ENCODE assay signal across 8 mouse cellular contexts in the genomic region with DNA sequence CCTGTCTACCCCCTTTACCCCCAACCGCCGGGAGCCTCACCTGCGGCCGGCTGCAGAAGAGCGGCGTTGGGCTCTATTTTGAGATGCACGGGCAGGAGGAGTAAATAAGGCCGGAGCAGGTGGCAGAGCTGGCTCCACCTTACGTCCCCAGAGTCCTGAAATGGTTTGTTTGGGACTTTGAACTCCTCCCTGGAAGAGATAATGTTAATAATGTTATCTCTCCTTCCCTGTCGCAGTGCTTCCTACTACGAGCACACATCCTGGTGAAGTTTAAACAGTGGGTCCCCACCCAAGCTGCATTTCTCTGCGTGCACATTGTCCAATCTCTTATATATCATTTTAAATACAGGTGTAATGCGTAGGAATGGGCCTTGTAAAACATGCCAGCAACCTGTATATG. TPM values are rescaled to one million over a fixed set of nuclear protein-coding genes. Genes with fewer than 3 reads are reported as not detected.
DNase-seq lines count a peak whose midpoint lies in the region; ATAC-seq and TF ChIP-seq lines count a peak whose summit lies in the region.

No protein-coding gene starts in this region.

- H3K79me3 ChIP-seq in C2C12 (ENCODE audit: low read depth): peaks cover 2% of the 10 kb centered on the region

- TF ChIP-seq CTCF in C2C12 (IDR thresholded peaks at IDR 0.05; ENCODE audit: control insufficient read depth, insufficient read depth, insufficient read length): no peak
- TF ChIP-seq CTCF in liver, embryonic 14.5 days (IDR thresholded peaks at IDR 0.05; ENCODE audit: low read depth): no peak

- H3K27ac ChIP-seq in heart, embryonic 11.5 days (ENCODE audit: low read depth, low read length): peak overlapping the region; percentile 68
- H3K27ac ChIP-seq in forebrain, embryonic 14.5 days (ENCODE audit: low read depth, low read length): 0 out of 2 replicates have a peak overlapping the region, but pooled peaks have one; percentile 9
- no peak overlapping the region for H3K27ac ChIP-seq in liver, embryonic 14.5 days

- 8% methylated on average over 13 of the region's 13 CpGs for WGBS in heart, embryonic 11.5 days (ENCODE audit: insufficient replicate concordance)
- WGBS in forebrain, embryonic 14.5 days: 16% methylated on average over 13 of the region's 13 CpGs
- WGBS in liver, embryonic 14.5 days (ENCODE audit: insufficient replicate concordance): 5% methylated on average over 13 of the region's 13 CpGs

- ATAC-seq in heart, embryonic 11.5 days (replicated peaks; ENCODE audit: insufficient number of reproducible peaks, low FRiP score, low TSS enrichment): no peak; the same call in 1 of the 2 replicates
- ATAC-seq in forebrain, embryonic 14.5 days: no peak
- no peak for ATAC-seq in liver, embryonic 14.5 days (ENCODE audit: insufficient read depth)

- H3K4me1 ChIP-seq in heart, embryonic 11.5 days (ENCODE audit: control insufficient read depth, insufficient read depth, low read length): peaks cover 29% of the 10 kb centered on the region
- peaks cover 21% of the 10 kb centered on the region for H3K4me1 ChIP-seq in forebrain, embryonic 14.5 days (ENCODE audit: control insufficient read depth, insufficient read depth, low read length)
- H3K4me1 ChIP-seq in liver, embryonic 14.5 days (replicated peaks; ENCODE audit: control insufficient read depth in 2 of 2, insufficient read depth in 2 of 2, low read length in 1 of 2): 0 out of 4 replicates have a peak, but pooled peaks cover 0 to 3% of the 10 kb centered on the region in 2 experiments

- H3K4me2 ChIP-seq in heart, embryonic 11.5 days: peak overlapping the region; percentile 91
- peak overlapping the region; percentile 91 for H3K4me2 ChIP-seq in forebrain, embryonic 14.5 days (ENCODE audit: low read length)
- peak overlapping the region; percentile 77 for H3K4me2 ChIP-seq in liver, embryonic 14.5 days (ENCODE audit: low read depth)

- H3K27me3 ChIP-seq in heart, embryonic 11.5 days (ENCODE audit: control insufficient read depth, insufficient read depth, low read length): no peaks in the 10 kb centered on the region
- H3K27me3 ChIP-seq in C2C12 (ENCODE audit: control insufficient read depth, insufficient read depth, insufficient read length): no peaks in the 10 kb centered on the region
- no peaks in the 10 kb centered on the region for H3K27me3 ChIP-seq in forebrain, embryonic 14.5 days (replicated peaks; ENCODE audit: control insufficient read depth, insufficient read depth, low read length)
- peaks cover 24% of the 10 kb centered on the region for H3K27me3 ChIP-seq in liver, embryonic 14.5 days (ENCODE audit: control insufficient read depth, insufficient read depth, low read length)

- TF ChIP-seq EP300 in liver, embryonic 14.5 days (IDR thresholded peaks at IDR 0.05; ENCODE audit: low read depth): no peak

- H3K9ac ChIP-seq in heart, embryonic 11.5 days (ENCODE audit: low read depth, low read length): peak overlapping the region; percentile 73
- peak overlapping the region; percentile 70 for H3K9ac ChIP-seq in forebrain, embryonic 14.5 days (ENCODE audit: low read length)
- no peak overlapping the region for H3K9ac ChIP-seq in liver, embryonic 14.5 days (replicated peaks)

- no peak for DNase-seq in heart, adult 8-10 months (ENCODE audit: low spot score)
- no peak for DNase-seq in forebrain, embryonic 14.5 days (ENCODE audit: low spot score)
- no peak for DNase-seq in liver, embryonic 14.5 days (ENCODE audit: low read depth in 3 of 3, low spot score in 3 of 3)
- no peak for DNase-seq in embryo, embryonic 10 days (ENCODE audit: low spot score)
- DNase-seq in adrenal gland, postnatal 4 days (ENCODE audit: low spot score in 2 of 2): no peak
- no peak for DNase-seq in adrenal gland, adult 2 months

- peak overlapping the region; percentile 61 for H3K4me3 ChIP-seq in heart, embryonic 11.5 days (ENCODE audit: low read depth, low read length)
- no peak overlapping the region for H3K4me3 ChIP-seq in C2C12 (ENCODE audit: insufficient read depth, poor library complexity, severe bottlenecking)
- H3K4me3 ChIP-seq in forebrain, embryonic 14.5 days (ENCODE audit: low read depth, low read length): peak overlapping the region; percentile 77
- peak overlapping the region; percentile 50 to 55 for H3K4me3 ChIP-seq in liver, embryonic 14.5 days (ENCODE audit: insufficient read depth in 1 of 2, low read depth in 2 of 2, low read length in 2 of 2)

- no peaks in the 10 kb centered on the region for H3K36me3 ChIP-seq in heart, embryonic 11.5 days (ENCODE audit: control insufficient read depth, insufficient read depth, low read length)
- no peaks in the 10 kb centered on the region for H3K36me3 ChIP-seq in C2C12 (ENCODE audit: control insufficient read depth, insufficient read depth)
- no peaks in the 10 kb centered on the region for H3K36me3 ChIP-seq in forebrain, embryonic 14.5 days (ENCODE audit: control insufficient read depth, insufficient read depth, low read length)
- H3K36me3 ChIP-seq in liver, embryonic 14.5 days (replicated peaks; ENCODE audit: control insufficient read depth, insufficient read depth, low read depth): no peaks in the 10 kb centered on the region

- peak overlapping the region; percentile 82 for H3ac ChIP-seq in C2C12 (ENCODE audit: control insufficient read depth, insufficient read length, low read depth)

- H3K9me3 ChIP-seq in heart, embryonic 11.5 days (replicated peaks; ENCODE audit: control insufficient read depth, low read length): no peaks in the 10 kb centered on the region
- H3K9me3 ChIP-seq in forebrain, embryonic 14.5 days (replicated peaks; ENCODE audit: control insufficient read depth, low read length): no peaks in the 10 kb centered on the region
- H3K9me3 ChIP-seq in liver, embryonic 14.5 days (ENCODE audit: control insufficient read depth, low read length): no peaks in the 10 kb centered on the region

- H3K79me2 ChIP-seq in C2C12 (ENCODE audit: control insufficient read depth, insufficient read depth): peaks cover 5% of the 10 kb centered on the region

TF ChIP-seq in C2C12, 6 proteins besides CTCF, POLR2A, EP300 and RAD21:
- TF ChIP-seq FOSL1 (IDR thresholded peaks at IDR 0.05; ENCODE audit: insufficient read depth, low read length, poor library complexity, severe bottlenecking) (no peak), USF1 (IDR thresholded peaks at IDR 0.05; ENCODE audit: low read depth) (no peak), CEBPB (IDR thresholded peaks at IDR 0.05; ENCODE audit: low read depth) (no peak)

RNA-seq across cellular contexts. Expression of a gene that starts 0.8 kb away (rescaled TPM):
- 16.8 and 19.4 TPM in 2 replicates for polyA plus RNA-seq in heart, embryonic 11.5 days (2014; fragmentation: Nextera tagmentation; extraction: Ambion mirVana)
- total RNA-seq in heart, adult 8-10 months (2022): 10 to 100 TPM; 41.6 to 49.5 (median 44.5) TPM
- 6.5 TPM for polyA plus RNA-seq in C2C12 (2012; fragmentation: generic; extraction: Trizol)
- polyA plus RNA-seq in forebrain, embryonic 14.5 days (2014; fragmentation: Nextera tagmentation; extraction: Ambion mirVana): 15.5 and 19.9 TPM in 2 replicates
- polyA plus RNA-seq in liver, embryonic 14.5 days (2012; rRNA removed): 0.64 and 0.69 TPM in 2 replicates
- polyA plus RNA-seq in liver, embryonic 14.5 days (2014; fragmentation: Nextera tagmentation; extraction: Ambion mirVana): 0.39 and 0.47 TPM in 2 replicates
- total RNA-seq in adrenal gland, postnatal 4 days (2021): 10 to 100 TPM; 47.6 to 52.7 TPM
- total RNA-seq in adrenal gland, adult 2 months (2021): 10 to 100 TPM; 43.5 to 55.8 TPM
- polyA plus RNA-seq in adrenal gland, adult 2 months (2012; rRNA removed): 36.0 and 51.6 TPM in 2 replicates
